In the genomic region with DNA sequence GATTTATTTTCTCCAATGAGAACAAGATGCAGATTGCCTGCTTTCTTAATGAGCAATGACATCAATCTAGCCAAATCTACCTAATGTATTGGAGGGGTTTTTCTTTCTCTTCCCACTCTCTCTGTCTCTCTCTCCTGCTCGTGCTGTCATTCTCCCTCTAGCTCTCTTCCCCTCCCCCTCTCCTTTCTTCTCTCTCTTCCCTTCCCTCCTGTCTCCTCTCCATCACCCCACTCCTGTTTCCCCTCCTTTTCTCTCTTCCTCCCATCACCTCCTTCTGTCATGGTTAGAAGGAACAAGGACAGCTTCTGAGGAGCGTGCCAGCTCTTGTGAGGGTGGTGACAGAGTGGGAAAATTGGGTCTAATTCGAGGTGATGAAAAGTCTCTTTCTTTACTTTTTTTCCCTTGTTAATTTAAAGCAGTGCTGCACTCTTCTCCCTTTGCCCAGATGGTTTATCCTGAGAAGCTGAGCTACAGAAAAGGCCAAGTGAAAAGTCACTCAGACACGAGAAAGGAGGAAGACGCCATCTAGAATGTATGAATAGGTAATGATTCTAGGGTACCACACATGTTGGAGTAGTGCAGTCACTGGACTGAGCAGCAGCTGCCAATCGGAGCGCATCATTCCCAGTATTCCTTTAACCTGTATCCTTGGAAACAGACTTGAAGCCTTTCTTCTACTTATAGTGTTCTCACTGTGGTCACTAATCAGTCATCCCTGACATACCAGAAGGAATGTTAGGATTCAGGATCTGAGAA, we compare ENCODE assay signal across 14 mouse cellular contexts.
DNase-seq lines count a peak whose midpoint lies in the region; ATAC-seq lines count a peak whose summit lies in the region.
"Had no signal": no experiment of that assay in that cellular context is flagged by ENCODE, and none has a peak within 500 bp of the region (broad histone marks: within the 10 kb centered on the region; RNA-seq: fewer than 3 reads in every experiment).

No protein-coding gene starts in this region.

- no peaks in the 10 kb centered on the region for H3K9me3 ChIP-seq in forebrain, embryonic 15.5 days
- H3K9me3 ChIP-seq in hindbrain, embryonic 12.5 days (replicated peaks): no peaks in the 10 kb centered on the region
- H3K9me3 ChIP-seq in midbrain, embryonic 16.5 days (replicated peaks; ENCODE audit: control insufficient read depth, low read length, poor library complexity, severe bottlenecking): no peaks in the 10 kb centered on the region
- H3K9me3 ChIP-seq: embryonic facial prominence, embryonic 13.5 days had no signal

- no peaks in the 10 kb centered on the region for H3K36me3 ChIP-seq in forebrain, embryonic 15.5 days
- H3K36me3 ChIP-seq in hindbrain, embryonic 12.5 days: no peaks in the 10 kb centered on the region
- no peaks in the 10 kb centered on the region for H3K36me3 ChIP-seq in midbrain, embryonic 16.5 days (ENCODE audit: control insufficient read depth, insufficient read depth, low read length)
- H3K36me3 ChIP-seq: embryonic facial prominence, embryonic 13.5 days had no signal

- no peak overlapping the region for H3K4me3 ChIP-seq in forebrain, embryonic 15.5 days
- H3K4me3 ChIP-seq in hindbrain, embryonic 12.5 days: no peak overlapping the region
- no peak overlapping the region for H3K4me3 ChIP-seq in midbrain, embryonic 16.5 days (ENCODE audit: low read depth, low read length)
- H3K4me3 ChIP-seq: embryonic facial prominence, embryonic 13.5 days; gastrocnemius, adult 2 months had no signal

- H3K4me1 ChIP-seq in forebrain, embryonic 15.5 days: peaks cover 10% of the 10 kb centered on the region
- peaks cover 8% of the 10 kb centered on the region for H3K4me1 ChIP-seq in hindbrain, embryonic 12.5 days
- peaks cover 14% of the 10 kb centered on the region for H3K4me1 ChIP-seq in midbrain, embryonic 16.5 days (ENCODE audit: control insufficient read depth, insufficient read depth, low read length)

- peak; percentile 7 to 23 for DNase-seq in left cerebral cortex, adult 9 months (ENCODE audit: low spot score in 2 of 2)
- no peak for DNase-seq in left cerebral cortex, postnatal 10 days (ENCODE audit: extremely low spot score in 1 of 2, low spot score in 2 of 2)
- DNase-seq in gastrocnemius, postnatal 36 days: no peak
- DNase-seq in MN1 (ENCODE audit: low spot score): no peak
- no peak for DNase-seq in heart, adult 9 months (ENCODE audit: low spot score in 2 of 2)
- DNase-seq: cerebellum, adult 9-11 months; gastrocnemius, adult 2 months; kidney, postnatal 4 days; spleen, adult 18-20 months had no signal

- WGBS in forebrain, embryonic 15.5 days: 47% methylated on average over 7 of the region's 7 CpGs
- WGBS in hindbrain, embryonic 12.5 days: 59% methylated on average over 7 of the region's 7 CpGs
- 44% methylated on average over 7 of the region's 7 CpGs for WGBS in midbrain, embryonic 16.5 days

- peak overlapping the region; percentile 65 for H3K27ac ChIP-seq in forebrain, embryonic 15.5 days (replicated peaks)
- H3K27ac ChIP-seq in hindbrain, embryonic 12.5 days: peak overlapping the region; percentile 75
- peak overlapping the region; percentile 65 for H3K27ac ChIP-seq in midbrain, embryonic 16.5 days (ENCODE audit: low read length)
- H3K27ac ChIP-seq: embryonic facial prominence, embryonic 13.5 days; gastrocnemius, adult 2 months had no signal

- H3K4me2 ChIP-seq in forebrain, embryonic 15.5 days (replicated peaks): 0 out of 2 replicates have a peak overlapping the region, but pooled peaks have one; percentile 5
- peak overlapping the region; percentile 4; the same call in 1 of the 2 replicates for H3K4me2 ChIP-seq in hindbrain, embryonic 12.5 days (replicated peaks)
- H3K4me2 ChIP-seq in midbrain, embryonic 16.5 days (ENCODE audit: low read length): peak overlapping the region; percentile 27; the same call in 1 of the 2 replicates
- H3K4me2 ChIP-seq: embryonic facial prominence, embryonic 13.5 days had no signal

- peak; percentile 88 for ATAC-seq in forebrain, embryonic 15.5 days (replicated peaks)
- peak; percentile 87 for ATAC-seq in hindbrain, embryonic 12.5 days (ENCODE audit: low FRiP score)
- ATAC-seq in midbrain, embryonic 16.5 days: peak; percentile 87
- ATAC-seq: intestine, postnatal 0 days had no signal

- intact Hi-C loops in left cerebral cortex, postnatal 10 days (cut with DNase I): no loop called here
- intact Hi-C loops in gastrocnemius, postnatal 36 days (cut with DNase I): loop anchor here (5.0 kb wide), 1 partner anchor 38 kb away; no protein-coding TSS in a partner anchor

- no peaks in the 10 kb centered on the region for H3K27me3 ChIP-seq in forebrain, embryonic 15.5 days
- H3K27me3 ChIP-seq in hindbrain, embryonic 12.5 days: no peaks in the 10 kb centered on the region
- H3K27me3 ChIP-seq in midbrain, embryonic 16.5 days (ENCODE audit: control insufficient read depth, insufficient read depth, low read depth, low read length): no peaks in the 10 kb centered on the region
- H3K27me3 ChIP-seq: embryonic facial prominence, embryonic 13.5 days had no signal

- no peak overlapping the region for H3K9ac ChIP-seq in forebrain, embryonic 15.5 days (replicated peaks)
- H3K9ac ChIP-seq in hindbrain, embryonic 12.5 days: no peak overlapping the region
- H3K9ac ChIP-seq in midbrain, embryonic 16.5 days (ENCODE audit: low read depth, low read length): no peak overlapping the region
- H3K9ac ChIP-seq: embryonic facial prominence, embryonic 13.5 days had no signal

Comparison
In these comparisons a context has a peak if more than half of its experiments do, and no peak if none do; other contexts are left out.
1. DNase-seq: peak in left cerebral cortex, adult 9 months (2 of 2); none in left cerebral cortex, postnatal 10 days (0 of 2), gastrocnemius, postnatal 36 days (0 of 2), MN1 (single experiment) and heart, adult 9 months (0 of 2).
2. Peak in every context shown above with its lines, with median percentiles within 50 percentile points of each other: ATAC-seq, H3K27ac ChIP-seq and H3K4me2 ChIP-seq.